Mouse (Mus musculus): ENCODE measurements at regions not wholly inside any gene's neighbourhood (a gene's known extent, or its start where the extent isn't known, plus 50 kb on each side); places are given as distances from the start of the nearest gene placed in this dataset.

GRCm38 (mm10) chr8:10781860-10782259, 226.4 kb downstream of the Irs2 start:
- ATAC-seq: no peak
- Histone ChIP-seq H3K4me2 (ENCODE audit: low read length) (no peak overlapping the region), H3K4me1 (ENCODE audit: control insufficient read depth, insufficient read depth, low read depth, low read length) (no peaks in the 10 kb centered on the region; the same call in 1 of the 2 replicates), H3K4me3 (ENCODE audit: low read length) (no peak overlapping the region), H3K9ac (ENCODE audit: low read depth, low read length) (no peak overlapping the region), H3K9me3 (ENCODE audit: control insufficient read depth, low read length) (no peaks in the 10 kb centered on the region), H3K27ac (ENCODE audit: low read depth, low read length) (no peak overlapping the region), H3K36me3 (ENCODE audit: control insufficient read depth, insufficient read depth, low read length) (no peaks in the 10 kb centered on the region), H3K27me3 (replicated peaks; ENCODE audit: control insufficient read depth, insufficient read depth, low read length) (no peaks in the 10 kb centered on the region)
- WGBS: 99% methylated on average over 6 of the region's 6 CpGs

GRCm38 (mm10) chr8:10779636-10780035, 228.6 kb downstream of the Irs2 start:
- H3K4me1 ChIP-seq (ENCODE audit: control insufficient read depth, insufficient read depth, low read depth, low read length): no peaks in the 10 kb centered on the region; the same call in 1 of the 2 replicates
- no peak overlapping the region for H3K27ac ChIP-seq (ENCODE audit: low read depth, low read length)
- H3K36me3 ChIP-seq (ENCODE audit: control insufficient read depth, insufficient read depth, low read length): no peaks in the 10 kb centered on the region
- no peaks in the 10 kb centered on the region; the same call in 1 of the 2 replicates for H3K9me3 ChIP-seq (ENCODE audit: control insufficient read depth, low read length)
- H3K27me3 ChIP-seq (replicated peaks; ENCODE audit: control insufficient read depth, insufficient read depth, low read length): no peaks in the 10 kb centered on the region
- H3K9ac ChIP-seq (ENCODE audit: low read depth, low read length): no peak overlapping the region
- WGBS: 92% methylated on average over 7 of the region's 7 CpGs
- no peak overlapping the region for H3K4me2 ChIP-seq (ENCODE audit: low read length)
- no peak for ATAC-seq
- no peak overlapping the region for H3K4me3 ChIP-seq (ENCODE audit: low read length)

GRCm38 (mm10) chr8:10775202-10776010, 232.9 kb downstream of the Irs2 start:
- Histone ChIP-seq H3K36me3 (ENCODE audit: control insufficient read depth, insufficient read depth, low read length) (no peaks in the 10 kb centered on the region), H3K4me3 (ENCODE audit: low read length) (no peak overlapping the region), H3K4me1 (ENCODE audit: control insufficient read depth, insufficient read depth, low read depth, low read length) (no peaks in the 10 kb centered on the region), H3K9ac (ENCODE audit: low read depth, low read length) (no peak overlapping the region), H3K4me2 (ENCODE audit: low read length) (no peak overlapping the region), H3K27ac (ENCODE audit: low read depth, low read length) (no peak overlapping the region), H3K9me3 (ENCODE audit: control insufficient read depth, low read length) (no peaks in the 10 kb centered on the region; the same call in 1 of the 2 replicates), H3K27me3 (replicated peaks; ENCODE audit: control insufficient read depth, insufficient read depth, low read length) (no peaks in the 10 kb centered on the region)
- ATAC-seq: no peak
- WGBS: 64% methylated on average over 8 of the region's 8 CpGs

- Histone ChIP-seq H3K36me3 (ENCODE audit: control insufficient read depth, insufficient read depth, low read length) (no peaks in the 10 kb centered on the region), H3K4me3 (ENCODE audit: low read length) (no peak overlapping the region), H3K4me2 (ENCODE audit: low read length) (no peak overlapping the region), H3K27ac (ENCODE audit: low read depth, low read length) (no peak overlapping the region), H3K9me3 (ENCODE audit: control insufficient read depth, low read length) (no peaks in the 10 kb centered on the region; the same call in 1 of the 2 replicates), H3K9ac (ENCODE audit: low read depth, low read length) (no peak overlapping the region), H3K4me1 (ENCODE audit: control insufficient read depth, insufficient read depth, low read depth, low read length) (no peaks in the 10 kb centered on the region), H3K27me3 (replicated peaks; ENCODE audit: control insufficient read depth, insufficient read depth, low read length) (no peaks in the 10 kb centered on the region)
- 90% methylated on average over 3 of the region's 3 CpGs for WGBS
- ATAC-seq: no peak
These were observed 233.5 kb downstream of the Irs2 start for GRCm38 (mm10) chr8:10774778-10775177.

GRCm38 (mm10) chr8:10768181-10768580, 240.1 kb downstream of the Irs2 start:
- Histone ChIP-seq H3K4me3 (ENCODE audit: low read length) (no peak overlapping the region), H3K9ac (ENCODE audit: low read depth, low read length) (no peak overlapping the region), H3K9me3 (ENCODE audit: control insufficient read depth, low read length) (no peaks in the 10 kb centered on the region), H3K36me3 (ENCODE audit: control insufficient read depth, insufficient read depth, low read length) (no peaks in the 10 kb centered on the region), H3K4me1 (ENCODE audit: control insufficient read depth, insufficient read depth, low read depth, low read length) (no peaks in the 10 kb centered on the region), H3K4me2 (ENCODE audit: low read length) (no peak overlapping the region), H3K27ac (ENCODE audit: low read depth, low read length) (no peak overlapping the region), H3K27me3 (replicated peaks; ENCODE audit: control insufficient read depth, insufficient read depth, low read length) (no peaks in the 10 kb centered on the region)
- 49% methylated on average over 4 of the region's 4 CpGs for WGBS
- no peak for ATAC-seq

GRCm38 (mm10) chr8:10763907-10764306, 244.4 kb downstream of the Irs2 start:
- Histone ChIP-seq H3K4me2 (ENCODE audit: low read length) (no peak overlapping the region), H3K9ac (ENCODE audit: low read depth, low read length) (no peak overlapping the region), H3K4me3 (ENCODE audit: low read length) (no peak overlapping the region), H3K27ac (ENCODE audit: low read depth, low read length) (no peak overlapping the region), H3K27me3 (replicated peaks; ENCODE audit: control insufficient read depth, insufficient read depth, low read length) (no peaks in the 10 kb centered on the region), H3K4me1 (ENCODE audit: control insufficient read depth, insufficient read depth, low read depth, low read length) (peaks cover 14% of the 10 kb centered on the region), H3K9me3 (ENCODE audit: control insufficient read depth, low read length) (no peaks in the 10 kb centered on the region), H3K36me3 (ENCODE audit: control insufficient read depth, insufficient read depth, low read length) (no peaks in the 10 kb centered on the region)
- 89% methylated on average over 2 of the region's 2 CpGs for WGBS
- ATAC-seq: no peak

- H3K4me2 ChIP-seq (ENCODE audit: low read length): no peak overlapping the region
- WGBS: 23% methylated on average over 11 of the region's 11 CpGs
These were observed 246.5 kb downstream of the Irs2 start for GRCm38 (mm10) chr8:10761694-10762305.

GRCm38 (mm10) chr8:10760851-10761693, 247.2 kb downstream of the Irs2 start:
- Histone ChIP-seq H3K27ac (ENCODE audit: low read depth, low read length) (peak overlapping the region; percentile 70), H3K9ac (ENCODE audit: low read depth, low read length) (peak overlapping the region; percentile 19), H3K4me3 (ENCODE audit: low read length) (no peak overlapping the region), H3K9me3 (ENCODE audit: control insufficient read depth, low read length) (no peaks in the 10 kb centered on the region), H3K27me3 (replicated peaks; ENCODE audit: control insufficient read depth, insufficient read depth, low read length) (no peaks in the 10 kb centered on the region; the same call in 1 of the 2 replicates), H3K4me1 (ENCODE audit: control insufficient read depth, insufficient read depth, low read depth, low read length) (peaks cover 14% of the 10 kb centered on the region), H3K36me3 (ENCODE audit: control insufficient read depth, insufficient read depth, low read length) (no peaks in the 10 kb centered on the region), H3K4me2 (ENCODE audit: low read length) (peak overlapping the region; percentile 8)
- peak; percentile 95 for ATAC-seq
- WGBS: 12% methylated on average over 17 of the region's 17 CpGs

More at GRCm38 (mm10) chr8:10761694-10762305, 246.5 kb downstream of the Irs2 start:
- H3K4me1 ChIP-seq (ENCODE audit: control insufficient read depth, insufficient read depth, low read depth, low read length): peaks cover 14% of the 10 kb centered on the region
- no peak overlapping the region for H3K9ac ChIP-seq (ENCODE audit: low read depth, low read length)
- peak overlapping the region; percentile 10; the same call in 1 of the 2 replicates for H3K27ac ChIP-seq (ENCODE audit: low read depth, low read length)
- no peaks in the 10 kb centered on the region for H3K36me3 ChIP-seq (ENCODE audit: control insufficient read depth, insufficient read depth, low read length)
- ATAC-seq: no peak
- H3K27me3 ChIP-seq (replicated peaks; ENCODE audit: control insufficient read depth, insufficient read depth, low read length): no peaks in the 10 kb centered on the region
- H3K4me3 ChIP-seq (ENCODE audit: low read length): no peak overlapping the region
- no peaks in the 10 kb centered on the region for H3K9me3 ChIP-seq (ENCODE audit: control insufficient read depth, low read length)

All from hindbrain, embryonic 16.5 days (tissue).